Mouse (Mus musculus) stomach, postnatal 0 days (tissue): ENCODE measurements at regions not wholly inside any gene's neighbourhood (a gene's known extent, or its start where the extent isn't known, plus 50 kb on each side); places are given as distances from the start of the nearest gene placed in this dataset.

ENCODE experiments used
- ATAC-seq: fragments of 200-750 bp; cut with Nextera tagmentation; 2 replicates; pipeline ENCODE4 v1.8.0; 2017; ENCODE audit not compliant: low FRiP score, low TSS enrichment
- DNase-seq: peaks from one replicate; pipeline ENCODE4 v3.0.0-alpha.2; 2016; ENCODE audit warnings: low spot score
- H3K27ac ChIP-seq: fragments of 300-500 bp; sonication (generic); replicated peaks from 2 replicates; pipeline ENCODE4 v1.5.1; 2014; ENCODE audit warnings: mild to moderate bottlenecking, control low read depth
- H3K27me3 ChIP-seq: fragments of 300-500 bp; sonication (generic); 2 replicates; pipeline ENCODE4 v1.6.1; 2014; ENCODE audit warnings: low read length; ENCODE audit not compliant: control insufficient read depth, insufficient read depth
- H3K36me3 ChIP-seq: fragments of 300-500 bp; sonication (generic); 2 replicates; pipeline ENCODE4 v1.6.1; 2014; ENCODE audit warnings: low read length, mixed read lengths; ENCODE audit not compliant: control insufficient read depth, insufficient read depth
- H3K4me1 ChIP-seq: fragments of 300-500 bp; sonication (generic); replicated peaks from 2 replicates; pipeline ENCODE4 v1.6.1; 2014; ENCODE audit warnings: antibody characterized with exemption; ENCODE audit not compliant: control insufficient read depth, insufficient read depth
- H3K4me2 ChIP-seq: fragments of 300-500 bp; sonication (generic); replicated peaks from 2 replicates; pipeline ENCODE4 v1.6.1; 2014; ENCODE audit warnings: low read depth, mild to moderate bottlenecking, control low read depth, moderate library complexity
- H3K4me3 ChIP-seq: fragments of 300-500 bp; sonication (generic); 2 replicates; pipeline ENCODE4 v1.5.1; 2014; ENCODE audit warnings: low read depth, low read length, control low read depth
- H3K9ac ChIP-seq: fragments of 300-500 bp; sonication (generic); 2 replicates; pipeline ENCODE4 v1.6.1; 2014; ENCODE audit warnings: mild to moderate bottlenecking, low read length, control low read depth, mixed read lengths
- H3K9me3 ChIP-seq: fragments of 300-500 bp; sonication (generic); 2 replicates; pipeline ENCODE4 v1.6.1; 2016; ENCODE audit warnings: low read length; ENCODE audit not compliant: control insufficient read depth
- CTCF ChIP-seq: IDR thresholded peaks from 2 replicates; pipeline ENCODE4 v1.5.1; 2016; ENCODE audit warnings: antibody characterized with exemption, low read depth, mild to moderate bottlenecking, moderate library complexity
- EP300 ChIP-seq: optimal IDR thresholded peaks from 2 replicates; pipeline ENCODE3; 2016; ENCODE audit warnings: antibody characterized with exemption
- WGBS: fragments of 180-500 bp; shearing (Covaris S2); extraction: QIAGEN DNeasy Blood & Tissue Kit; methylation state at CpG from one replicate; pipeline ENCODE4 v1.1.7; 2014; 5-methylcytosine and 5-hydroxymethylcytosine counted together

GRCm38 (mm10) chr8:126855056-126855609 is 90.5 kb downstream of the Tomm20 start:
- no peak for ATAC-seq
- H3K27ac ChIP-seq: 0 out of 2 replicates have a peak overlapping the region, but pooled peaks have one; percentile 13
- no peaks in the 10 kb centered on the region for H3K9me3 ChIP-seq
- no peak for DNase-seq
- TF ChIP-seq EP300 (no peak), CTCF (no peak)
- WGBS: 47% methylated on average over 2 of the region's 2 CpGs
- H3K9ac ChIP-seq: no peak overlapping the region
- no peaks in the 10 kb centered on the region for H3K36me3 ChIP-seq
- no peak overlapping the region for H3K4me3 ChIP-seq
- 0 out of 2 replicates have a peak, but pooled peaks cover 3% of the 10 kb centered on the region for H3K4me1 ChIP-seq
- no peaks in the 10 kb centered on the region for H3K27me3 ChIP-seq
- H3K4me2 ChIP-seq: no peak overlapping the region

- Histone ChIP-seq H3K27ac (peak overlapping the region; percentile 18; the same call in 1 of the 2 replicates), H3K4me2 (no peak overlapping the region), H3K36me3 (no peaks in the 10 kb centered on the region), H3K9ac (no peak overlapping the region), H3K4me3 (no peak overlapping the region), H3K27me3 (no peaks in the 10 kb centered on the region), H3K9me3 (no peaks in the 10 kb centered on the region), H3K4me1 (peaks cover 3% of the 10 kb centered on the region; the same call in 1 of the 2 replicates)
- TF ChIP-seq CTCF: no peak
- TF ChIP-seq EP300: no peak
- ATAC-seq: no peak
- no peak for DNase-seq
- 62% methylated on average over 22 of the region's 22 CpGs for WGBS
Measured at GRCm38 (mm10) chr8:126854121-126855055, 91.3 kb downstream of the Tomm20 start.

GRCm38 (mm10) chr8:126852663-126853390 is 92.8 kb downstream of the Tomm20 start:
- Histone ChIP-seq H3K4me1 (peaks cover 3% of the 10 kb centered on the region; the same call in 1 of the 2 replicates), H3K9ac (no peak overlapping the region), H3K9me3 (no peaks in the 10 kb centered on the region), H3K27ac (peak overlapping the region; percentile 85), H3K36me3 (no peaks in the 10 kb centered on the region), H3K4me2 (no peak overlapping the region), H3K27me3 (no peaks in the 10 kb centered on the region), H3K4me3 (no peak overlapping the region)
- no peak for ATAC-seq
- TF ChIP-seq CTCF: no peak
- no peak for TF ChIP-seq EP300
- WGBS: 50% methylated on average over 10 of the region's 10 CpGs
- no peak for DNase-seq

GRCm38 (mm10) chr8:126852184-126852583 is 93.5 kb downstream of the Tomm20 start:
- H3K36me3 ChIP-seq: no peaks in the 10 kb centered on the region
- TF ChIP-seq CTCF (no peak), EP300 (no peak)
- no peaks in the 10 kb centered on the region for H3K9me3 ChIP-seq
- 56% methylated on average over 5 of the region's 5 CpGs for WGBS
- H3K27ac ChIP-seq: peak overlapping the region; percentile 85
- DNase-seq (peak; percentile 65), ATAC-seq (peak; percentile 49; the same call in 1 of the 2 replicates)
- H3K4me3 ChIP-seq: no peak overlapping the region
- H3K4me2 ChIP-seq: no peak overlapping the region
- H3K4me1 ChIP-seq: peaks cover 3% of the 10 kb centered on the region; the same call in 1 of the 2 replicates
- H3K27me3 ChIP-seq: no peaks in the 10 kb centered on the region
- H3K9ac ChIP-seq: no peak overlapping the region

GRCm38 (mm10) chr8:126851780-126852179 is 93.9 kb downstream of the Tomm20 start:
- H3K36me3 ChIP-seq: no peaks in the 10 kb centered on the region
- no peak for TF ChIP-seq EP300
- no peak for TF ChIP-seq CTCF

More at GRCm38 (mm10) chr8:126851780-126852179, 93.9 kb downstream of the Tomm20 start:
- H3K27ac ChIP-seq: peak overlapping the region; percentile 85; the same call in 1 of the 2 replicates
- no peaks in the 10 kb centered on the region for H3K27me3 ChIP-seq
- H3K4me3 ChIP-seq: no peak overlapping the region
- no peak overlapping the region for H3K4me2 ChIP-seq
- no peak for ATAC-seq
- H3K4me1 ChIP-seq: peaks cover 3% of the 10 kb centered on the region; the same call in 1 of the 2 replicates
- H3K9ac ChIP-seq: no peak overlapping the region
- WGBS: 77% methylated on average over 3 of the region's 3 CpGs
- H3K9me3 ChIP-seq: no peaks in the 10 kb centered on the region
- no peak for DNase-seq
